Mouse (Mus musculus) ovary, postnatal 36 days (tissue): ENCODE data around the gene Mptx1.
"Not testable (repeated sequence)": the region's sequence is repeated elsewhere in the genome, so short reads cannot be mapped to it uniquely, and the experiment has no call there.

Experiments
- DNase-seq: peaks from one replicate; pipeline ENCODE4 v3.0.0; 2022; ENCODE audit warnings: low spot score, mixed read lengths

Gene Mptx1

GRCm38 (mm10) chr1:174330218-174330617, at the start of gene Mptx1:
Gene Mptx1 (plus strand): TSS chr1:174330518.
- no peak for DNase-seq

- no peak for DNase-seq
Measured at GRCm38 (mm10) chr1:174303162-174303561, 27.2 kb upstream of the Mptx1 start.

- no peak for DNase-seq
Measured at GRCm38 (mm10) chr1:174317308-174317707, 13.0 kb upstream of the Mptx1 start.

GRCm38 (mm10) chr1:174353636-174354035, 23.3 kb downstream of the Mptx1 start:
- DNase-seq = not testable (repeated sequence)

GRCm38 (mm10) chr1:174354640-174355039, 24.3 kb downstream of the Mptx1 start:
- DNase-seq = no peak

- no peak for DNase-seq
Measured at GRCm38 (mm10) chr1:174364882-174365451, 34.6 kb downstream of the Mptx1 start, which contains the start of gene Olfr417. Gene Olfr417 (plus strand): TSS chr1:174365122.

- no peak for DNase-seq
Measured at GRCm38 (mm10) chr1:174373799-174374198, 43.5 kb downstream of the Mptx1 start.
